Mouse (Mus musculus) stomach, postnatal 0 days (tissue): ENCODE measurements at regions not wholly inside any gene's neighbourhood (a gene's known extent, or its start where the extent isn't known, plus 50 kb on each side); places are given as distances from the start of the nearest gene placed in this dataset.
"Not testable (repeated sequence)": the region's sequence is repeated elsewhere in the genome, so short reads cannot be mapped to it uniquely, and the experiment has no call there.

Experiments used
- CTCF ChIP-seq: IDR thresholded peaks from 2 replicates; pipeline ENCODE4 v1.5.1; 2016; ENCODE audit warnings: antibody characterized with exemption, low read depth, mild to moderate bottlenecking, moderate library complexity
- EP300 ChIP-seq: optimal IDR thresholded peaks from 2 replicates; pipeline ENCODE3; 2016; ENCODE audit warnings: antibody characterized with exemption

GRCm38 (mm10) chr16:76456300-76456599 lies 82.6 kb upstream of the Nrip1 start:
- TF ChIP-seq CTCF, EP300: not testable (repeated sequence)
